Mouse (Mus musculus) intestine, embryonic 14.5 days (tissue): ENCODE data around the gene Agt. TPM values are rescaled to one million over a fixed set of nuclear protein-coding genes. Genes with fewer than 3 reads are reported as not detected.
A peak's percentile ranks its signal among the peaks of the same experiment; 100 is the strongest.

Experiments used
- ATAC-seq: fragments of 200-750 bp; cut with Nextera tagmentation; replicated peaks from 2 replicates; pipeline ENCODE4 v1.8.0; 2017; ENCODE audit warnings: low read depth, moderate number of reproducible peaks, moderate TSS enrichment, moderate library complexity; ENCODE audit not compliant: low FRiP score, low TSS enrichment
- DNase-seq: peaks from one replicate; pipeline ENCODE4 v3.0.0-alpha.2; 2018; ENCODE audit warnings: low spot score
- H3K27ac ChIP-seq: fragments of 300-500 bp; sonication (generic); 2 replicates; pipeline ENCODE4 v1.5.1; 2014; ENCODE audit warnings: low read depth, mild to moderate bottlenecking, control low read depth
- H3K27me3 ChIP-seq: fragments of 300-500 bp; sonication (generic); replicated peaks from 2 replicates; pipeline ENCODE4 v1.6.1; 2014; ENCODE audit warnings: low read length, control low read depth; ENCODE audit not compliant: control insufficient read depth, insufficient read depth
- H3K36me3 ChIP-seq: fragments of 300-500 bp; sonication (generic); 2 replicates; pipeline ENCODE4 v1.6.1; 2014; ENCODE audit warnings: low read length, control low read depth; ENCODE audit not compliant: control insufficient read depth, insufficient read depth
- H3K4me1 ChIP-seq: fragments of 300-500 bp; sonication (generic); replicated peaks from 2 replicates; pipeline ENCODE4 v1.6.1; 2014; ENCODE audit warnings: low read length, control low read depth, mixed read lengths; ENCODE audit not compliant: control insufficient read depth, insufficient read depth
- H3K4me2 ChIP-seq: fragments of 300-500 bp; sonication (generic); 2 replicates; pipeline ENCODE4 v1.6.1; 2014; ENCODE audit warnings: low read length
- H3K4me3 ChIP-seq: fragments of 300-500 bp; sonication (generic); 2 replicates; pipeline ENCODE4 v1.5.1; 2014; ENCODE audit warnings: low read depth, low read length, control low read depth, mixed read lengths
- H3K9ac ChIP-seq: fragments of 300-500 bp; sonication (generic); 2 replicates; pipeline ENCODE4 v1.6.1; 2014; ENCODE audit warnings: mild to moderate bottlenecking, low read length
- H3K9me3 ChIP-seq: fragments of 300-500 bp; sonication (generic); 2 replicates; pipeline ENCODE4 v1.6.1; 2016; ENCODE audit warnings: low read length, control low read depth; ENCODE audit not compliant: control insufficient read depth
- WGBS: fragments of 180-500 bp; shearing (Covaris S2); extraction: QIAGEN DNeasy Blood & Tissue Kit; methylation state at CpG from one replicate; pipeline ENCODE4 v1.1.7; 2014; 5-methylcytosine and 5-hydroxymethylcytosine counted together
- polyA plus RNA-seq: library from polyadenylated mRNA; unstranded; fragments of >200 nt; fragmentation: Nextera tagmentation; extraction: Ambion mirVana; gene quantifications from 2 replicates; pipeline ENCODE4 v1.2.1, GENCODE M21; 2014

The Agt gene
- polyA plus RNA-seq, 1 experiment from 2014 or later = 2.7 TPM

GRCm38 (mm10) chr8:124567126-124567525 is 2.4 kb downstream of the Agt start:
- no peaks in the 10 kb centered on the region for H3K36me3 ChIP-seq
- WGBS = 77% methylated on average over 6 of the region's 6 CpGs
- H3K27ac ChIP-seq = no peak overlapping the region
- no peak overlapping the region for H3K4me2 ChIP-seq
- ATAC-seq (no peak), DNase-seq (no peak)
- H3K27me3 ChIP-seq = no peaks in the 10 kb centered on the region
- no peaks in the 10 kb centered on the region; the same call in 1 of the 2 replicates for H3K4me1 ChIP-seq
- no peak overlapping the region for H3K9ac ChIP-seq
- H3K9me3 ChIP-seq = no peaks in the 10 kb centered on the region
- H3K4me3 ChIP-seq = no peak overlapping the region

GRCm38 (mm10) chr8:124557476-124557875 is 12.0 kb downstream of the Agt start:
- Histone ChIP-seq H3K4me3 (no peak overlapping the region), H3K36me3 (peaks cover 3% of the 10 kb centered on the region), H3K4me1 (0 out of 2 replicates have a peak, but pooled peaks cover 3% of the 10 kb centered on the region), H3K4me2 (0 out of 2 replicates have a peak overlapping the region, but pooled peaks have one; percentile 0), H3K27me3 (no peaks in the 10 kb centered on the region), H3K27ac (0 out of 2 replicates have a peak overlapping the region, but pooled peaks have one; percentile 7), H3K9ac (no peak overlapping the region), H3K9me3 (no peaks in the 10 kb centered on the region)
- DNase-seq = no peak
- no peak for ATAC-seq
- WGBS = 66% methylated on average over 5 of the region's 5 CpGs

GRCm38 (mm10) chr8:124556658-124557057 is 12.8 kb downstream of the Agt start:
- Histone ChIP-seq H3K9me3 (no peaks in the 10 kb centered on the region), H3K27ac (no peak overlapping the region), H3K9ac (no peak overlapping the region), H3K4me3 (no peak overlapping the region), H3K36me3 (peaks cover 11% of the 10 kb centered on the region), H3K27me3 (no peaks in the 10 kb centered on the region), H3K4me1 (0 out of 2 replicates have a peak, but pooled peaks cover 3% of the 10 kb centered on the region), H3K4me2 (no peak overlapping the region)
- ATAC-seq (no peak), DNase-seq (no peak)
- 78% methylated on average over 13 of the region's 13 CpGs for WGBS

GRCm38 (mm10) chr8:124556164-124556563 is 13.3 kb downstream of the Agt start:
- Histone ChIP-seq H3K36me3 (peaks cover 16% of the 10 kb centered on the region), H3K4me2 (no peak overlapping the region), H3K27ac (no peak overlapping the region), H3K4me3 (no peak overlapping the region), H3K27me3 (no peaks in the 10 kb centered on the region), H3K9me3 (no peaks in the 10 kb centered on the region), H3K9ac (no peak overlapping the region), H3K4me1 (0 out of 2 replicates have a peak, but pooled peaks cover 3% of the 10 kb centered on the region)
- ATAC-seq (no peak), DNase-seq (no peak)
- WGBS = 77% methylated on average over 7 of the region's 7 CpGs

- 0 out of 2 replicates have a peak, but pooled peaks cover 3% of the 10 kb centered on the region for H3K4me1 ChIP-seq
- ATAC-seq (no peak), DNase-seq (no peak)
- H3K27ac ChIP-seq = no peak overlapping the region
- no peak overlapping the region for H3K9ac ChIP-seq
- no peak overlapping the region for H3K4me2 ChIP-seq
- no peak overlapping the region for H3K4me3 ChIP-seq
- peaks cover 26% of the 10 kb centered on the region for H3K36me3 ChIP-seq
- H3K9me3 ChIP-seq = no peaks in the 10 kb centered on the region
- 88% methylated on average over 7 of the region's 7 CpGs for WGBS
- H3K27me3 ChIP-seq = no peaks in the 10 kb centered on the region
These were observed 14.3 kb downstream of the Agt start for GRCm38 (mm10) chr8:124555113-124555750.

- Histone ChIP-seq H3K9ac (no peak overlapping the region), H3K4me1 (no peaks in the 10 kb centered on the region), H3K27me3 (no peaks in the 10 kb centered on the region), H3K27ac (no peak overlapping the region), H3K36me3 (peaks cover 59% of the 10 kb centered on the region), H3K4me2 (no peak overlapping the region), H3K4me3 (no peak overlapping the region), H3K9me3 (no peaks in the 10 kb centered on the region)
- DNase-seq (no peak), ATAC-seq (no peak)
- WGBS = 93% methylated on average over 15 of the region's 15 CpGs
These were observed 18.4 kb downstream of the Agt start for GRCm38 (mm10) chr8:124551011-124551661.

- peaks cover 89% of the 10 kb centered on the region for H3K36me3 ChIP-seq
- no peak overlapping the region for H3K4me3 ChIP-seq
- WGBS = 83% methylated on average over 1 of the region's 1 CpGs
- H3K4me1 ChIP-seq = no peaks in the 10 kb centered on the region
- DNase-seq (no peak), ATAC-seq (no peak)
- H3K9ac ChIP-seq = no peak overlapping the region
- H3K9me3 ChIP-seq = no peaks in the 10 kb centered on the region
- no peak overlapping the region for H3K4me2 ChIP-seq
- H3K27ac ChIP-seq = no peak overlapping the region
- no peaks in the 10 kb centered on the region for H3K27me3 ChIP-seq
These were observed 21.3 kb downstream of the Agt start for GRCm38 (mm10) chr8:124548187-124548586.

GRCm38 (mm10) chr8:124547269-124547668 is 22.2 kb downstream of the Agt start:
- Histone ChIP-seq H3K4me3 (no peak overlapping the region), H3K27me3 (no peaks in the 10 kb centered on the region), H3K4me2 (no peak overlapping the region), H3K9me3 (no peaks in the 10 kb centered on the region), H3K36me3 (peaks cover 93% of the 10 kb centered on the region), H3K9ac (no peak overlapping the region), H3K27ac (no peak overlapping the region), H3K4me1 (no peaks in the 10 kb centered on the region)
- 46% methylated on average over 11 of the region's 11 CpGs for WGBS
- no peak for DNase-seq
- no peak for ATAC-seq

GRCm38 (mm10) chr8:124546815-124547214 is 22.7 kb downstream of the Agt start:
- H3K9me3 ChIP-seq = no peaks in the 10 kb centered on the region
- H3K27me3 ChIP-seq = no peaks in the 10 kb centered on the region
- H3K4me3 ChIP-seq = no peak overlapping the region
- WGBS = 90% methylated on average over 7 of the region's 7 CpGs
- H3K36me3 ChIP-seq = peaks cover 92% of the 10 kb centered on the region
- no peaks in the 10 kb centered on the region for H3K4me1 ChIP-seq
- H3K4me2 ChIP-seq = no peak overlapping the region
- no peak for ATAC-seq
- no peak for DNase-seq
- H3K9ac ChIP-seq = no peak overlapping the region
- H3K27ac ChIP-seq = no peak overlapping the region
